Mouse (Mus musculus): ENCODE results near the gene 4933414I15Rik. TPM values are rescaled to one million over a fixed set of nuclear protein-coding genes. Genes with fewer than 3 reads are reported as not detected.

4933414I15Rik gene
- not detected in 2 replicates for polyA plus RNA-seq (2014; fragmentation: Nextera tagmentation; extraction: Ambion mirVana)

DNA sequence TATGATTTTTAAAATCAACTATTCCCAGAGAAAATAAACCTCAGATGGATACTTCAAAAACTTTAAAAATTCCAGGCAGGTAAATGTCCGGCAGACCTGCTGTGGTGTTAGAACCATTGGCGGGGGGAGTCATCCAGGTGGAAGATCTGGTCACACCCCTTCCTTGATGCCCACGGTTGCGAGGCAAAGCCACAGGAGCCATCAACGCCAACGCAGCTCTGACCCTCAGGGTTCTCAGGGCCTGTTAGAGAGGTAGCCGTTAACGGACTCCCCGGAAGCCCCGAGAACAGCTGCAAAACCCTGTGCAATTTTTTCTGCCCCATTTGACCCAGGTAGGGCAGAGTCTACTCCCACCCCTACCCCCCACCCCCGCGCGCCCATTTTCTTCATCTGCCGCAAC lies at the start of gene 4933414I15Rik:
Gene 4933414I15Rik, minus strand, starts transcription at position 260 of the 400 bp plus-strand sequence.
- 74% methylated on average over 14 of the region's 14 CpGs for WGBS
- no peak within 1 kb of the TSS for H3K4me3 ChIP-seq (ENCODE audit: low read depth, low read length)
- no peak for ATAC-seq (replicated peaks; ENCODE audit: low FRiP score)
- no peaks in the 10 kb centered on the region for H3K27me3 ChIP-seq (replicated peaks; ENCODE audit: control insufficient read depth, insufficient read depth, low read length)
- H3K9me3 ChIP-seq (ENCODE audit: control insufficient read depth, low read length) = no peaks in the 10 kb centered on the region
- DNase-seq (ENCODE audit: low spot score) = no peak
- H3K4me1 ChIP-seq (replicated peaks; ENCODE audit: control insufficient read depth, insufficient read depth, low read length) = no peaks in the 10 kb centered on the region
- H3K4me2 ChIP-seq = no peak within 1 kb of the TSS
- H3K27ac ChIP-seq (ENCODE audit: low read depth, low read length) = no peak within 1 kb of the TSS
- H3K9ac ChIP-seq (ENCODE audit: low read depth, low read length) = no peak within 1 kb of the TSS
- H3K36me3 ChIP-seq (ENCODE audit: control insufficient read depth, insufficient read depth, low read length) = no peaks in the 10 kb centered on the region

DNA sequence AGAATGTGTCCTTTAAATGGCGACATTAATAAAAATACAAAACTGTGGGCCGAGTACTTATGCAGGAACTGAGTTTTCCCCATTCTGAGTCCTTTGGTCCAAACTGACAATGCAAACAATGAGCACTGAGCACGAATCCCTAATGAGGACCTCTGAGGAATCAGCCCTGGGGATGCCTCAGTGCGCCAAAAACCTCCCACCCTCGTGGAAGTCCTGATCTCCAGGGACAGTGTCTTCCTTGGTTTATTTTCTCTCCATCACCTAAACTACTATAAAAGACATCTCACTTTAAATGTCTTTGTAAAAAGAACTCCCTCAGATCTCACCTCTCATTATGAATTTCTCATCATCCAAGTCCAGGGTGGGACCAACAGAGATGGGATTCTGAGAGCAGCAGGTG lies 38.1 kb upstream of the 4933414I15Rik start, which contains the start of gene Olfr1377:
Gene Olfr1377, plus strand, starts transcription at position 301 of the 400 bp plus-strand sequence.
- no peaks in the 10 kb centered on the region for H3K27me3 ChIP-seq (replicated peaks; ENCODE audit: control insufficient read depth, insufficient read depth, low read length)
- no peak within 1 kb of the TSS for H3K27ac ChIP-seq (ENCODE audit: low read depth, low read length)
- no peak for ATAC-seq (replicated peaks; ENCODE audit: low FRiP score)
- no peaks in the 10 kb centered on the region for H3K36me3 ChIP-seq (ENCODE audit: control insufficient read depth, insufficient read depth, low read length)
- H3K4me1 ChIP-seq (replicated peaks; ENCODE audit: control insufficient read depth, insufficient read depth, low read length) = no peaks in the 10 kb centered on the region
- no peak within 1 kb of the TSS for H3K4me3 ChIP-seq (ENCODE audit: low read depth, low read length)
- no peak for DNase-seq (ENCODE audit: low spot score)
- no peak within 1 kb of the TSS for H3K4me2 ChIP-seq
- no peaks in the 10 kb centered on the region for H3K9me3 ChIP-seq (ENCODE audit: control insufficient read depth, low read length)
- H3K9ac ChIP-seq (ENCODE audit: low read depth, low read length) = no peak within 1 kb of the TSS
- 66% methylated on average over 5 of the region's 5 CpGs for WGBS

DNA sequence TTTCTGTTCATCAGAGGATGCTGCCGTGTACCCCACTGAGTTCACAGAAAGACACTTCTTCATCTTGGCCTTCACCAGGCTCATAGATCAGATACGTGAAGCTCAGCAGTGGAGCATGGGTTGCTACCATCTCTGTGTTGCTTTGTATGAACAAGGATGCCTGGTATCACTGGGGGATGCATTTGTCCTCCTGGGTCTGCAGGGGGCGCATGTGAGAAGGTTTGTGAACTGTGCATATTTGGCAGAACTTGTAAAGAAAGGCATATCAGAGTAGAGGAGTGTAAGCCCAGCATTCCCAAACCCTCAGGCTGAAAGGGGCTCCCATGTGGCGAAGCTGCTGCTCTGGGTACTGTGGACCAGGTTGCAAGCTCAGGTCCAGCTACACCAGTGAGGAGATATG lies 33.7 kb upstream of the 4933414I15Rik start:
- Histone ChIP-seq H3K27me3 (replicated peaks; ENCODE audit: control insufficient read depth, insufficient read depth, low read length) (no peaks in the 10 kb centered on the region), H3K4me1 (replicated peaks; ENCODE audit: control insufficient read depth, insufficient read depth, low read length) (no peaks in the 10 kb centered on the region), H3K36me3 (ENCODE audit: control insufficient read depth, insufficient read depth, low read length) (no peaks in the 10 kb centered on the region), H3K9ac (ENCODE audit: low read depth, low read length) (no peak overlapping the region), H3K9me3 (ENCODE audit: control insufficient read depth, low read length) (no peaks in the 10 kb centered on the region), H3K4me2 (no peak overlapping the region), H3K4me3 (ENCODE audit: low read depth, low read length) (no peak overlapping the region), H3K27ac (ENCODE audit: low read depth, low read length) (no peak overlapping the region)
- DNase-seq (ENCODE audit: low spot score) = no peak
- WGBS = 63% methylated on average over 4 of the region's 4 CpGs
- ATAC-seq (replicated peaks; ENCODE audit: low FRiP score) = no peak

DNA sequence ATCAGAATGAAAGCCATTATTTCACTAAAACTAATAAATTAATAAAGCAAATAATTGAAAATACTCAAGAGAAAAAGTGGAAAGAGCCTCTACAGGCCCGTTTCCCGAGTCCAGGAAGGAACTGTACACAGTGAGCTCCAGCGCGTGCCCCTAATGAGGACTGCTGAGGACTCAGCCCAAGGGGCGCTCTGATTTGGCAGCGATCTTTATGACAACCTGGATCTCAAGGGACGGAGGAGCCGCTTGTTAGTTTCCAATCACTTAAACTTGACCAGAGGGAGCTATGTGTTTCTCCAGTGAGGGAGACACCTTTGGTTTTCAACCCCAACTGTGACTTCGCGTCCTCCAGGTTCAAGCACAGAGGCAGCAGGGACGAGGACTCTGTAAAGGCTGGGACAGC lies 22.7 kb upstream of the 4933414I15Rik start, which contains the start of gene Olfr1378:
Gene Olfr1378, plus strand, starts transcription at position 301 of the 400 bp plus-strand sequence.
- Histone ChIP-seq H3K9ac (ENCODE audit: low read depth, low read length) (no peak within 1 kb of the TSS), H3K4me1 (replicated peaks; ENCODE audit: control insufficient read depth, insufficient read depth, low read length) (no peaks in the 10 kb centered on the region), H3K36me3 (ENCODE audit: control insufficient read depth, insufficient read depth, low read length) (no peaks in the 10 kb centered on the region), H3K9me3 (ENCODE audit: control insufficient read depth, low read length) (no peaks in the 10 kb centered on the region), H3K4me2 (no peak within 1 kb of the TSS), H3K27ac (ENCODE audit: low read depth, low read length) (no peak within 1 kb of the TSS), H3K4me3 (ENCODE audit: low read depth, low read length) (no peak within 1 kb of the TSS), H3K27me3 (replicated peaks; ENCODE audit: control insufficient read depth, insufficient read depth, low read length) (no peaks in the 10 kb centered on the region)
- 86% methylated on average over 11 of the region's 11 CpGs for WGBS
- DNase-seq (ENCODE audit: low spot score) (no peak), ATAC-seq (replicated peaks; ENCODE audit: low FRiP score) (no peak)

DNA sequence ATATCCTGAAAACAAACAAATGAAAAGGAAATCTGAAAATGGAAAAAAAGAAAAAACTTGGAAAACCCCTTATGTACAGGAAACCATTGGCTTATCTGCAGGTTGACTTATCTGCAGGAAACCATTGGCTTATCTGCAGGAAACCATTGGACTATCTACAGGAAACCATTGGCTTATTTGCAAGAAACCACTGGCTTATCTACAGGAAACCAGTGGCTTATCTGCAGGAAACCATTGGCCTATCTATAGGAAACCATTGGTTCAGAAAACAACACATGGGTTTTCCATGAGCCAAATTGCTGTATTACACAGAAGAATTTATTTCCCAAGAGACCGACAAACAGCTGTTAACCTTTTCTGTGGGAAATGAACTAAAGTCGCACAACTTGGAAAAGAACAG lies 21.3 kb upstream of the 4933414I15Rik start:
- H3K27me3 ChIP-seq (replicated peaks; ENCODE audit: control insufficient read depth, insufficient read depth, low read length) = no peaks in the 10 kb centered on the region
- H3K9me3 ChIP-seq (ENCODE audit: control insufficient read depth, low read length) = no peaks in the 10 kb centered on the region
- WGBS = 47% methylated on average over 2 of the region's 2 CpGs
- H3K27ac ChIP-seq (ENCODE audit: low read depth, low read length) = no peak overlapping the region
- no peak overlapping the region for H3K4me2 ChIP-seq
- H3K4me1 ChIP-seq (replicated peaks; ENCODE audit: control insufficient read depth, insufficient read depth, low read length) = no peaks in the 10 kb centered on the region
- H3K36me3 ChIP-seq (ENCODE audit: control insufficient read depth, insufficient read depth, low read length) = no peaks in the 10 kb centered on the region
- ATAC-seq (replicated peaks; ENCODE audit: low FRiP score) = no peak
- DNase-seq (ENCODE audit: low spot score) = no peak
- no peak overlapping the region for H3K4me3 ChIP-seq (ENCODE audit: low read depth, low read length)
- H3K9ac ChIP-seq (ENCODE audit: low read depth, low read length) = no peak overlapping the region

DNA sequence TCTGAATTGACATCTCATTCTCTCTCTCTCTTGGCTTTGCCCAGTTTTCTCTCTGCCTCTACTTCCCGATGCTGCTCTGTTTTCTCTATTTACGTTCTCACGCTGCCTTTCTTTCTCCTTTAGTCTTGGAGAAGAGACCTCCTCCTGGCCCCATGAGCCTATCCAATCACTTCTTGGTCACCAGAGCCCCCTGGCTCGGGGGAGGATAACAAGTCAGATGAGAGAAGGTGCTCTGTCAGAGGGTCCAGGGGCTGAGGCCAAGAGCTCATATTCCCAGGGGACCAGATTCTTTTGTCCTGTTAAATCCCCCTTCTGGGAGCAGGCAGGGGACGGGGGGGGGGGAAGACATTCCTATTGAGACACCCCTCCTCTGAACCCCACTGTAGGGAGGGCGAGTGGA lies 10.1 kb upstream of the 4933414I15Rik start, which contains the start of gene Prop1:
Gene Prop1, minus strand, starts transcription at position 101 of the 400 bp plus-strand sequence.
- H3K27me3 ChIP-seq (replicated peaks; ENCODE audit: control insufficient read depth, insufficient read depth, low read length) = no peaks in the 10 kb centered on the region

DNA sequence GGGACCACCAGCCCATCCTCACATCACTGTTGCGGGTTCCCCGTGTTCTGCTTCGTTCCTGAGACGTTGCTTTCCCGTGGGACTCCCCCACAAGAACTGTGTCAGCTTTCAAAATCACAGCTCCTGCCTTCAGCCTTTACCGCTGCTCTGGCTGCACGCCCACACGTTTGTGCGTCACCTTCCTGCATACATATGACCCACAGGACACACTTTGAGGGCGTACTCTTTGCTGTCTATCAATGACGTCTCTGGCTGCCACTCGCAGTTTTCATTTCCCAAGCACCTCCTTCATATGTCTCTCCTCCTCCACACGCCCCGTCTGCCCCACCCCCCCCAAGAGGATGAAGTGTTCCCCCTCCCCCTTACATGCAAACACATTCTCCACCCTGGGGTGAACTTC lies 8.7 kb upstream of the 4933414I15Rik start:
- Histone ChIP-seq H3K4me3 (ENCODE audit: low read depth, low read length) (no peak overlapping the region), H3K9me3 (ENCODE audit: control insufficient read depth, low read length) (no peaks in the 10 kb centered on the region), H3K9ac (ENCODE audit: low read depth, low read length) (no peak overlapping the region), H3K36me3 (ENCODE audit: control insufficient read depth, insufficient read depth, low read length) (no peaks in the 10 kb centered on the region), H3K27me3 (replicated peaks; ENCODE audit: control insufficient read depth, insufficient read depth, low read length) (no peaks in the 10 kb centered on the region), H3K4me1 (replicated peaks; ENCODE audit: control insufficient read depth, insufficient read depth, low read length) (no peaks in the 10 kb centered on the region), H3K27ac (ENCODE audit: low read depth, low read length) (no peak overlapping the region), H3K4me2 (no peak overlapping the region)
- no peak for DNase-seq (ENCODE audit: low spot score)
- ATAC-seq (replicated peaks; ENCODE audit: low FRiP score) = no peak
- WGBS = 61% methylated on average over 14 of the region's 14 CpGs

More for the DNA sequence above, 10.1 kb upstream of the 4933414I15Rik start, which contains the start of gene Prop1:
- no peak within 1 kb of the TSS for H3K4me2 ChIP-seq
- 73% methylated on average over 6 of the region's 6 CpGs for WGBS
- H3K4me1 ChIP-seq (replicated peaks; ENCODE audit: control insufficient read depth, insufficient read depth, low read length) = no peaks in the 10 kb centered on the region
- no peak within 1 kb of the TSS for H3K27ac ChIP-seq (ENCODE audit: low read depth, low read length)
- H3K9ac ChIP-seq (ENCODE audit: low read depth, low read length) = no peak within 1 kb of the TSS
- no peaks in the 10 kb centered on the region for H3K9me3 ChIP-seq (ENCODE audit: control insufficient read depth, low read length)
- no peak for ATAC-seq (replicated peaks; ENCODE audit: low FRiP score)
- H3K36me3 ChIP-seq (ENCODE audit: control insufficient read depth, insufficient read depth, low read length) = no peaks in the 10 kb centered on the region
- no peak for DNase-seq (ENCODE audit: low spot score)
- H3K4me3 ChIP-seq (ENCODE audit: low read depth, low read length) = no peak within 1 kb of the TSS

DNA sequence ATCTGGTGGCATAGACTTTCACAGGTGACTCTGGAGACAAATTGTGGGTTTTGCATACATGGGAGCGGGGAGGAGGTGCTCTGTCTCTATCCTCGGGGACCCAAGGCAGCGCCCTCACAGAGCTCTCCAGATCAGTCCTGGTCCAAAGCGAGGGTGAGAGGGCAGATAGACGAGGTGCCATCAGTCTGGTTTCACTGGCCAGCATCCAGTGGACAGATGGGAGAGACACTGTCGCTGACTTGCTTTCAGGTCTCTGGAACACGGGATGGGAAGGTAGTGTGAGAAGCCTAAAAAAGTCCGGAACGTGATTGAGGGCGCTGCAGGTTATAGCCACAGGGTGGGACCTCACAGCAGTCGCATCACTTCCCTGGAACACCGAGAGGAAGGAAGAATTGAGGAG lies 1.2 kb downstream of the 4933414I15Rik start:
- DNase-seq (ENCODE audit: low spot score) (no peak), ATAC-seq (replicated peaks; ENCODE audit: low FRiP score) (no peak)
- 72% methylated on average over 12 of the region's 12 CpGs for WGBS
- Histone ChIP-seq H3K27me3 (replicated peaks; ENCODE audit: control insufficient read depth, insufficient read depth, low read length) (no peaks in the 10 kb centered on the region), H3K27ac (ENCODE audit: low read depth, low read length) (no peak overlapping the region), H3K9me3 (ENCODE audit: control insufficient read depth, low read length) (no peaks in the 10 kb centered on the region), H3K4me3 (ENCODE audit: low read depth, low read length) (no peak overlapping the region), H3K36me3 (ENCODE audit: control insufficient read depth, insufficient read depth, low read length) (no peaks in the 10 kb centered on the region), H3K9ac (ENCODE audit: low read depth, low read length) (no peak overlapping the region), H3K4me1 (replicated peaks; ENCODE audit: control insufficient read depth, insufficient read depth, low read length) (no peaks in the 10 kb centered on the region), H3K4me2 (no peak overlapping the region)

DNA sequence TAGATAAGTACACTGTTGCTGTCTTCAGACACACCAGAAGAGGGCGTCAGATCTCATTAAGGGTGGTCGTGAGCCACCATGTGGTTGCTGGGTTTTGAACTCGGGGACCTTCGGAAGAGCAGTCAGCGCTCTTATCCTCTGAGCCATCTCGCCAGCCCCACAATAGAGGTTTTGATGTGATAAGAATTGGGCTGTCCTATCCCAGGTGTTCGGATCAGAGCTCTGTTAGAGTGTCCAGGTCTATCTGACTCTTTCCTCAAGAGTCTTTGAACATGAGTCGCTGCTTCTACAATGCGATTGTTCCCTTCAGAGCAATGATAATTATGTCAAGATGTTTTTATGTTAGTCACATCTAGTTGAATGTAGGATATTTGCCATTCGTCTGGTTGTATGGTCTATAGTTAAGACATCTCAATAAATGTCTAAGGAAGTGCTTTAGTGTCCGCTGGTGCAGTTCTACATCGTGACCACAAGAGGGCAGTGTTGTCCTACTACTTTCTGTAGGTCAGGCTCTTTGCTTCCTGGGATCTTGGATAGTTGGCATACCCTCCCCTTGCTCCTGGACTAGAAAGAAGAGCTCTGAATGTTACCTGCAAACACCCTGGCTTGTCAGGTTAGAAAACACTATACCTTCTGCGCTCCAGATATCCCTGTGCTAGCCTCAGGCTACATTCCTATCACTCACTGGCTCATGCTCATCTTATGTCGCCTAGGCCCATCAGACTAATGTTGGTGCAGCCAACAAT lies 3.8 kb downstream of the 4933414I15Rik start:
- no peaks in the 10 kb centered on the region for H3K27me3 ChIP-seq (replicated peaks; ENCODE audit: control insufficient read depth, insufficient read depth, low read length)
- H3K4me2 ChIP-seq = no peak overlapping the region
- H3K9ac ChIP-seq (ENCODE audit: low read depth, low read length) = no peak overlapping the region
- no peaks in the 10 kb centered on the region for H3K4me1 ChIP-seq (replicated peaks; ENCODE audit: control insufficient read depth, insufficient read depth, low read length)
- WGBS = 33% methylated on average over 14 of the region's 14 CpGs
- H3K4me3 ChIP-seq (ENCODE audit: low read depth, low read length) = no peak overlapping the region
- no peak overlapping the region for H3K27ac ChIP-seq (ENCODE audit: low read depth, low read length)
- H3K9me3 ChIP-seq (ENCODE audit: control insufficient read depth, low read length) = no peaks in the 10 kb centered on the region
- DNase-seq (ENCODE audit: low spot score) (no peak), ATAC-seq (replicated peaks; ENCODE audit: low FRiP score) (no peak)
- H3K36me3 ChIP-seq (ENCODE audit: control insufficient read depth, insufficient read depth, low read length) = no peaks in the 10 kb centered on the region
